Mouse (Mus musculus) embryonic fibroblast, embryonic 13.5 days (primary cell): Measurements from ENCODE around the gene Wdhd1. TPM values are rescaled to one million over a fixed set of nuclear protein-coding genes. Genes with fewer than 3 reads are reported as not detected.

Experiments used
- H3K27ac ChIP-seq: 2 replicates; pipeline ENCODE4 v1.5.1; 2012; ENCODE audit warnings: low read length, control low read depth, inconsistent platforms; ENCODE audit not compliant: insufficient read depth
- H3K4me1 ChIP-seq: 2 replicates; pipeline ENCODE4 v1.6.1; 2011; ENCODE audit warnings: low read length; ENCODE audit not compliant: control insufficient read depth, insufficient read depth
- H3K4me3 ChIP-seq: 2 replicates; pipeline ENCODE4 v1.5.1; 2011; ENCODE audit warnings: mild to moderate bottlenecking, control low read depth, low read length; ENCODE audit not compliant: insufficient read depth
- CTCF ChIP-seq: IDR thresholded peaks from 2 replicates; pipeline ENCODE4 v1.5.1; 2011; ENCODE audit warnings: mild to moderate bottlenecking, control low read depth, low read length, moderate library complexity, borderline replicate concordance; ENCODE audit not compliant: insufficient read depth
- POLR2A ChIP-seq: IDR thresholded peaks from 2 replicates; pipeline ENCODE4 v1.6.1; 2011; ENCODE audit warnings: low read depth, mild to moderate bottlenecking, control low read depth, low read length, moderate library complexity
- polyA plus RNA-seq: library from polyadenylated mRNA; stranded (reverse); fragments of >200 nt; gene quantifications from 2 replicates; pipeline ENCODE4 v1.2.4, GENCODE M21; 2011; ENCODE audit warnings: low read depth; ENCODE audit not compliant: missing spikeins, insufficient read length

Gene Wdhd1
- polyA plus RNA-seq, 1 experiment, result 23.0 TPM

DNA sequence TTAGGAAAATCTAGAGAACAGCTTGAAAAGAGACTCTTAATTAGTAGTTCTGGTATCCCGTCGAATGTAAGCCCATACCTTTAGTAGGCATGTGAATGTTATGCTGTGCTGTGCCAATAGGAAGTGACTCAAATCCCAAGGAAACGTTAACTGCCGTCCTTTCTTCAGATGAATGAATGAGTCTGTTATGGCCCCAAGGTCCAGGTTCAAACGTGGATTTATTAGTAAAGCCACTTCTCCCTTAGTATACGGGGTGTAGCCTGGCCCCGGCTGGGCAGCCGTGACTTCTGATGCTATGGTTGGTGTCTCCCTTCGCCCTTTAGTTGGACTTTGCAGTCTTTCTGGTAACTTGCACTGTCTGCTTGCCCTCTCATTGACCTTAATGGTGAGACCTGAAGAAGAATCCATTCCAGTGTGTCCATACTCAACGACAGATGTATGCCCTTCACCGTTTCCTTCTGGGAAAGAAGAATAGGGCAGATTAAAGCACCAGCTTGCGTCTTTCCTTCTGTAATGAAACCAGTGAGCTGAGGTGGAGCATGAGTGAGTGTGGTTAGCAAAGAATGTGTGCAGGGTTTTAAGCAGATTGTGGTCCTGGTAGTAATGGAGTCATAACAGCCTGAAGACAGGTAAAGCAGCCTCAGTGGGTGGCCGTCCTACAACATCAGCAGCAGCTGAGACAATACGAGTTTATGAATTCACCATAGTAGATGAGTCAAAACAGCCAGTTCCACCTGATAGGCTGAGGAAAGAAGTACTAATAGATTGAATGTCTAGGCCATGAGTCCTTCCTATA lies 26.4 kb upstream of the Wdhd1 start:
- Histone ChIP-seq H3K27ac (no peak overlapping the region), H3K4me1 (peaks cover 6% of the 10 kb centered on the region), H3K4me3 (no peak overlapping the region)
- no peak for TF ChIP-seq POLR2A
- TF ChIP-seq CTCF, result no peak

DNA sequence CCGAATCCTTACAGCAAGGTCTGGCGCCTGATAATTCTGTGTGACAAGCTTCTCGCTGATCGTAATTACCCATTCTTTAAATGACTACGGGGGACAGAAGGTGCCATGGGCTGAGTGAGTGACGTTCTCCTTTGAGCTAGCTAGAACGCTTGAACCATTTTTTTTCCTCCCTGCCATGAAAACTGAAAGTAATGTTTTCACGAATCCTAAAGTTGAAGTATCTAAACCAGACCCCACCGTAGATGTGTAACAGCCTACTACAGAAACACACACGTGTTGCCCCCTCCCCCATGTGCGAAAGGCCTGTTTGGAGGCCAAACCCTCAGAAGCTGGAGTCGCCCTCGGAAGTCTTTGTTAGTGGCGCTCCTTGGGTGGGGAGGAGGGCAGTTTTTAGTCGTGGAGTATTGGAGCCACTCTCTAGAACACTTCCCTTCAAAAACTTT lies 22.2 kb upstream of the Wdhd1 start:
- H3K4me3 ChIP-seq, result peak overlapping the region; percentile 89
- no peak for TF ChIP-seq POLR2A
- TF ChIP-seq CTCF, result no peak

DNA sequence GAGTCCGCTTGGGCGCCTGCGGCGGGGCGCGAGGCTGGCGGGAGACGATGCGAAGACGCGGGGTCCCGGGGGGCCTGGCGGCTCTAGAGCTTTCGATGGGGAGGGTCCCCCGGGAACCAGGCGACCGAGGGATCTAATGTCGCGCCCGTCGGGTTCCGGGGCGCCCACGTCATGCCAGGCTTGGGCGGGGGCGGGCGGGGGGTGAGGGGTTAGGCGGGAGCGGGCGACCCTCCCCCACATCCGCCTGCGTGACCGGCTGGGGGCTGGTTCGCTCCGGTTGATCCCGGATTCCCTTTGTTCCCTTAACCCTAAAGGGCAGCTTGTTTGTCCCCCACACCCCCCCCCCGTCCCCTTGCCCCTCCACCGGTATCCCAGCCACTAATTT lies 21.7 kb upstream of the Wdhd1 start:
- H3K4me3 ChIP-seq, result peak overlapping the region; percentile 89
- TF ChIP-seq POLR2A, result no peak
- TF ChIP-seq CTCF, result no peak
- peak overlapping the region; percentile 84 for H3K27ac ChIP-seq
- H3K4me1 ChIP-seq, result peaks cover 2% of the 10 kb centered on the region

More for the DNA sequence above, 22.2 kb upstream of the Wdhd1 start:
- Histone ChIP-seq H3K4me1 (peaks cover 2% of the 10 kb centered on the region), H3K27ac (peak overlapping the region; percentile 84)

DNA sequence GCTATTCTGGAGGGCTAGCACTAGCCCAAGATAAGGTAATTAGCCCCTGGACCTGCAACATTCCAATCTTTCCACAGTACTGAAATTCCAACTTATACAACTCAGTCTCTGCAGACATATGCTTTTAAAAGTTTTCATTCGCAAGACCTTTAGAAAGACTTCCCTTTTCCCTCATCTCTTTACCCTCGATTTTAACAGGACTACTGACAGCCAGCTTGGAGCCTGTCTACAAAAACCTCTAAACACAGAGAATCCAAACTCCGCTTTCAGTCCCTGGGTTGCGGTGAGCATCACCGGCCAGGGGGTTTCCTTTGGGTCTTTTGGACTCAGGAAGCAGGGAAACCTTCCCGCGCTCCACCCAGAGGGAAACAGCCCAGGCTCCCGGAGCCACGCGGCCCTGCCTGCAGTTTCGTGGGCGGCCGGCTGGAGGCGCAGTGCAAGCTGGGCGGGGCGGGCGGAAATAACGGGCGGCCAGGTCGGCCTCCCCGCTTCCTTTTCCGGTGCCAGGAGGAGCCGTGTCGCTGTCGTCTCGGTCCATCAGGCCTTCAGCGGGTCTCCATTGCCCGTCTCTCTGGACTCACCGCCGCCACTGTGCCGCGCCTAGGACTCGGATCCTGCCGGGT lies 21.2 kb upstream of the Wdhd1 start, which contains the start of gene Mapk1ip1l:
TSS of gene Mapk1ip1l (plus strand) at position 482 of the 623 bp plus-strand sequence.
- TF ChIP-seq CTCF (peak; percentile 63), POLR2A (peak; percentile 73)
- no peaks in the 10 kb centered on the region; the same call in none of the 2 replicates for H3K4me1 ChIP-seq
- peak within 1 kb of the TSS; percentile 84 for H3K27ac ChIP-seq
- peak within 1 kb of the TSS; percentile 89 for H3K4me3 ChIP-seq

DNA sequence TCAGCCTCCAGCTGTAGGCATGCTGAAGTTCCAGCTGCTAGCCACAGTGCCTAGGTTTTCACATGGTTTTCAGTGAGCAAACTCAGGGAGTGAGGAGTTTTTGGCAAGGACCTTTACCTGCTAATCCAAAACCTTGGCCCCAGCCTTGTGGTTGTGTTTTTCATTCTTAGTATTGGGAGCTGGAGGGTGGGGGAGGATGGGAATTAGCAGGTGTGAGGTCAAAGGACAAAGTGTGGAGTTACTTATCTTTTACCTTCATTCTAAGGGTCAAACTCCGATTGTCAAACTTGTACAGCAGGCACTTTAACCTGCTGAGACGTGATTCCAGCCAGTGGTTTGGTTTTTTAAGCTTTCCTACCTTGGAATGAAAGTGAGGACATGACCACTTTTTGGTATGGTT lies 19.6 kb upstream of the Wdhd1 start:
- H3K4me3 ChIP-seq, result no peak overlapping the region
- no peak overlapping the region for H3K27ac ChIP-seq
- no peaks in the 10 kb centered on the region; the same call in 1 of the 2 replicates for H3K4me1 ChIP-seq
- no peak for TF ChIP-seq POLR2A
- TF ChIP-seq CTCF, result no peak

DNA sequence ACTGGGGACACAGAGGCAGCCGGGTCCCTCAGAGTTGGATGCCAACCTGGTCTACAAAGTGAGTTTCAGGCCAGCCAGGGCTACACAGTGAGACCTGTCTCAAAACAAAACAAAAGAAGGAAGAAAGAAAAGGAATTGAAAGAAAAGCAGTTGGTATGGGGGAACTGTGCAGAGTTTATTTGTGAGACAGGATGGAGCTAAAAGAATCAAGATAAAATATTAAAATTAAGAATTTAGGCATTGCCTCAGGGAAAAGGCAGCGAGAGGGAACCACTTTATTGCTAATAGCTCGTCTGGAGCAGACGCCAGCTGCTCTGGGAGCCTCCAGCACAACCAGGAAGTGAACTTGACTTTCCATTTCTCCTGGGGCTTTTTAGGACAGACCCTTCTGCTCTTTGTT lies 17.5 kb upstream of the Wdhd1 start:
- Histone ChIP-seq H3K4me1 (no peaks in the 10 kb centered on the region), H3K27ac (no peak overlapping the region), H3K4me3 (no peak overlapping the region)
- no peak for TF ChIP-seq CTCF
- TF ChIP-seq POLR2A, result no peak

DNA sequence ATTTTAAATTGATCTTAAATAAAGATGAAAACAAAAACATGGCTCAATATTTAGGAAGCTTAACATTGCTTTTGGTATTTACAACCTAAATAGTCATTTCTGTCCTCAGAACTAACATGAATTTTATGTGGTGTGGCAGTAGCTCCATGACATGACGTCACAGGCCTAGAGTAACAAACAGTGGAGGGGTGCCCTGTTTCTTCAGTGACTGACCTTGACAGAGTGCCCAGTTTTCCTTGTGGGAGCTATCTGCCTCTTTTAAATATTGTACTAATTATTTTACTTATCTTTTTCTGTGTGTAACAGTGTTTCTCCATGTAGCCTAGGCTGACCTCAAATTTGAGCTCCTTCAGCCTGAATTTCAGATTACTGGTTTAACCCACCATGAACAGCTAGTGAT lies 15.1 kb upstream of the Wdhd1 start:
- H3K4me3 ChIP-seq, result no peak overlapping the region
- H3K4me1 ChIP-seq, result no peaks in the 10 kb centered on the region
- TF ChIP-seq POLR2A (no peak), CTCF (no peak)
- no peak overlapping the region for H3K27ac ChIP-seq

DNA sequence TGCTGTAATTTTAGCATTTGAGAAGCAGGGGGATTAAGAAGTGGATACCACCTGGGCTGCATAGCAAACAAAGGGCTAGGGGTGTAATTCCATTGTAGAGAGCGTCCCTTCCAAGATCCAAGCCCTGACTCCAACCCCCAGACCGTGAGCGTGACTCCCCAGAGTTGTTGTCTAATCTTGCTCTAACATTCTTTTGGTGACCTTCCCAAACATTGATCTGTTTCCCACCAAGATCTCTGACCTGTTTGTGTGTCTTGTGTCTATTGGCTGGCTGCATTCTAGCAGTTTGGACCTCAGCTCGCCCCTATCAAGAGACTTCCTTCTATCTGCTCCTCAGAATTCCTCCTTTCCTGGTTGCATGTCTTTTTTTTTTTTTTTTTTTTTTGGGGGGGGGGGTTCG lies 10.4 kb upstream of the Wdhd1 start:
- TF ChIP-seq CTCF, result no peak
- TF ChIP-seq POLR2A, result no peak
- Histone ChIP-seq H3K27ac (no peak overlapping the region), H3K4me1 (no peaks in the 10 kb centered on the region), H3K4me3 (no peak overlapping the region)

DNA sequence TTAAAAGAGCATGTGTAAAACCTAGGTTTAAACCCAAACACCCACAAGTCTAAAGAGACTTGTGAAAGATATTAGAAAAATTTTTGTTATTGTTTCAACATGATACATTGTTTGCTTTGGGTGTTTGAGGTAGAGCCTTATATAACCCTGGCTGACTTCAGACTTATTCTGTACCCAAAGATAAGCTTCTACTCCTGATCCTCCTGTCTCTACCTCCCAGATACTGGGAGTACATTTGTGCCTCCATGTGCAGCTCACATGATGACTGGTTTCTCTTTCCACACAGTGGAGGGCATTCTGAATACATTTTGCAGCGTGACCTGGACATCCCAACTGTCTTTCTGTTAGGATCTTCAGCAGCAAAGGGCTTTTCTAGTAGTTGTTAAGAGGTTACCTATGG lies 9.6 kb upstream of the Wdhd1 start:
- Histone ChIP-seq H3K4me3 (no peak overlapping the region), H3K27ac (no peak overlapping the region), H3K4me1 (no peaks in the 10 kb centered on the region)
- TF ChIP-seq CTCF, result no peak
- TF ChIP-seq POLR2A, result no peak

DNA sequence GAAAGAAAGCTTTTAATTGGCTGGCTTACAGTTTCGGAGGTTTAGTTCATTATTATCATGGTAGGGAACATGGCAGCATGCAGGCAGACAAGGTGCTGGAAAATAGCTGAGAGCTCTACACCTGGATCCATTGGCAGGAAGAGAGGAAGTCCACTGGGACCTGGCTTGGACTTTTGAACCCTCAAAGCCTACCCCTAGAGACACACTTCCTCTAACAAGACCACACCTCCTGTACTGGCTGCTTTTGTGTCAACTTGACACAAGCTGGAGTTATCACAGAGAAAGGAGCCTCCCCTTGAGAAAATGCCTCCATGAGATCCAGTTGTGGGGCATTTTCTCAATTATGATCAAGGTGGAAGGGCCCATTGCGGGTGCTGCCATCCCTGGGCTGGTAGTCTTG lies 8.6 kb upstream of the Wdhd1 start:
- TF ChIP-seq CTCF, result no peak
- TF ChIP-seq POLR2A, result no peak
- no peak overlapping the region for H3K4me3 ChIP-seq
- H3K27ac ChIP-seq, result no peak overlapping the region
- H3K4me1 ChIP-seq, result no peaks in the 10 kb centered on the region
